Mouse (Mus musculus) cerebellum, adult 2 months (tissue): ENCODE results near the gene Hdac9. TPM values are rescaled to one million over a fixed set of nuclear protein-coding genes. Genes with fewer than 3 reads are reported as not detected.
A peak's percentile ranks its signal among the peaks of the same experiment; 100 is the strongest.

Experiments
- DNase-seq, 2 experiments: peaks; one replicate each; pipeline ENCODE4 v3.0.0; 2021
- H3K27ac ChIP-seq: fragments of 200-500 bp; 2 replicates; pipeline ENCODE4 v1.5.1; 2012; ENCODE audit warnings: low read length, control low read depth, inconsistent platforms; ENCODE audit not compliant: insufficient read depth
- H3K27me3 ChIP-seq: fragments of 200-500 bp; 2 replicates; pipeline ENCODE4 v1.6.1; 2012; ENCODE audit warnings: inconsistent platforms, mild to moderate bottlenecking, low read length, moderate library complexity; ENCODE audit not compliant: control insufficient read depth, insufficient read depth
- H3K4me1 ChIP-seq: fragments of 200-500 bp; 2 replicates; pipeline ENCODE4 v1.6.1; 2011; ENCODE audit warnings: low read length; ENCODE audit not compliant: control insufficient read depth, insufficient read depth
- H3K4me3 ChIP-seq: fragments of 200-500 bp; replicated peaks from 2 replicates; pipeline ENCODE3; 2011; ENCODE audit warnings: mild to moderate bottlenecking, low read depth, low read length, control low read depth; ENCODE audit not compliant: insufficient read depth
- CTCF ChIP-seq: fragments of 200-500 bp; IDR thresholded peaks from 2 replicates; pipeline ENCODE4 v1.5.1; 2011; ENCODE audit warnings: low read depth, mild to moderate bottlenecking, control low read depth, low read length, moderate library complexity, borderline replicate concordance; ENCODE audit not compliant: insufficient read depth
- POLR2A ChIP-seq: fragments of 200-500 bp; IDR thresholded peaks from 2 replicates; pipeline ENCODE4 v1.6.1; 2011; ENCODE audit warnings: low read length, control low read depth, borderline replicate concordance; ENCODE audit not compliant: insufficient read depth
- WGBS: fragments of 180-500 bp; shearing (Covaris S2); methylation state at CpG from one replicate; pipeline ENCODE4 v1.1.7; 2018; 5-methylcytosine and 5-hydroxymethylcytosine counted together
- polyA plus RNA-seq: library from polyadenylated mRNA; depleted of rRNA; stranded (reverse); fragments of >200 nt; gene quantifications from 2 replicates; pipeline ENCODE4 v1.2.3, GENCODE M21; 2012

The Hdac9 gene
- polyA plus RNA-seq, 1 experiment, result 9.3 TPM

DNA sequence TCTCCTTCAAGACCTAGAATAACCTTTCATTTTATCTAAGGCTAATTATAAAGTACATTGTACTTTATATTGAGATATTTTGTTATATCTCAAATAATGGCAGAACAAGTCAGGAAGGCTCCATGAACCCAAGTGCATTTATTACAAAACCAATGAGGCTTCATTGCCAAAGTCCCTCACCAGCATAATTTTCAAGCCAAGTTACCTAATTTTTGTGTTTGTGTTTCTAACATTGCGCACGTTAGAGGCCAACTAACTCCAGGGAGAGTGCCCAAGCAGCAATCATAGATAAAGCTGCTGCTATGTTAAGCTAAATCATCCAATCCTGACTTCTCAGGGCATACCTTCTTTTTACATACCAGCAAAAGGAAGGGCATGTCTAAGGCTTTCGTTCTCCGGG, 722.8 kb downstream of the Hdac9 start:
- no peaks in the 10 kb centered on the region for H3K4me1 ChIP-seq
- TF ChIP-seq POLR2A (no peak), CTCF (no peak)
- 89% methylated on average over 4 of the region's 4 CpGs for WGBS
- H3K4me3 ChIP-seq, result no peak overlapping the region
- no peak overlapping the region for H3K27ac ChIP-seq
- H3K27me3 ChIP-seq, result no peaks in the 10 kb centered on the region
- DNase-seq, result no peak

DNA sequence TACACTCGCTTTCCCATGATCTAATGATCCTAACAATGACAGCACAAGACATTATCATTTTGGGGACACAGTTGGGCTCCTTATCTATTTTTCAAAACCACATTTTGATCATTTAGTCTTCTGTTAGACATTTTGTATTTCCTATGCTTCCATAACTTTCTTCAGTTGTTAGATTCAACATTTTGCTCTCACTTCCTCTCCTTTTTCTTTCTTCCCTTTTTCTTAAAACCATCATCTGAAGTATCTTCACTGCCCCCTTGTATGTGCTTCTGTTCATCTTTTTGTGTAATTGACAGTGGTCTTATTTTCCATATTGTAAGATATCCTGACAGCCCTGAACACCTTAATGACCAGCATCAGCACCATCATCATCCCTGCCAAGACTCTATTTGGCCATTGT, 725.6 kb downstream of the Hdac9 start:
- 94% methylated on average over 1 of the region's 1 CpGs for WGBS
- no peak for DNase-seq
- no peak for TF ChIP-seq CTCF
- Histone ChIP-seq H3K27me3 (no peaks in the 10 kb centered on the region), H3K4me1 (no peaks in the 10 kb centered on the region), H3K4me3 (no peak overlapping the region), H3K27ac (no peak overlapping the region)

DNA sequence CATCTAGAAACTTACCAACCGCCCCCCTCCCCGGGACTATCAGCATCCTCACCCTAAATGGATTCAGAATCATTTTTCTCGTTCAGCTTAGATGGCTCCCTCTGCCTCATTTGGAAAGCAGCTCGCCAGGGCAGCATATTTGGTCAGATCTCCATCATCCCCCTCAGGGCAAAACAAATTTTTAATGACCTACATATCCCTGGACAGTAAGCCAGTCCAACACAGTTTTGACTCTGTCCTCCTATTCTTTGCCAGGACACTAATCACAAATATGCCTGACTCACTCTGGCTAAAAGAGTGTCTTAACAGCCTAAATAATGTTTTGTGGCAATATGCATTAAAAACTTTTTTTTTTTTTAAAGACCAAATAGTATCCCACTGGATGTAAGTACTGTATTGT, 738.0 kb downstream of the Hdac9 start:
- WGBS, result 66% methylated on average over 4 of the region's 4 CpGs
- Histone ChIP-seq H3K27ac (no peak overlapping the region), H3K27me3 (no peaks in the 10 kb centered on the region), H3K4me3 (no peak overlapping the region), H3K4me1 (no peaks in the 10 kb centered on the region)
- peak in 1 of 2 experiments; percentile 3 for DNase-seq
- TF ChIP-seq POLR2A (no peak), CTCF (no peak)

DNA sequence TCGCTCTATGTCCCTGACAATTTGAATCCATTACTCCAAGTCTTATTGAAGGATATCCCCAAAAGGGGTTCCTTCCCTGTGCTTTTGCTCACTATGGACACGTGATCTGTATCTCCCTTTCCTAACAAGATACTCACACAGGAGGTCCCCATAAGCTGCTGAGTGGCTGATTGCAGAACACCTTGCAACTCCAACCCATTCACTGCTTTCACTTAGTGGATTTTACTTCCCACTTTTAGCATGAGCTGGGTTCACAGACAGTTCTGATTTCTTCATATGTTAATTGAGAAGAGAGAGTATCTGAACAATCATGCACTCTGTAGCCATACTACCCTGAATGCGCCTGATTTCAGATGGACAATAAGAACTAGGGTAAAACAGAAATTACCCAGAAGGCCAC, 740.1 kb downstream of the Hdac9 start:
- no peak overlapping the region for H3K4me3 ChIP-seq
- H3K27me3 ChIP-seq, result no peaks in the 10 kb centered on the region
- TF ChIP-seq POLR2A, result no peak
- TF ChIP-seq CTCF, result no peak
- no peak for DNase-seq
- WGBS, result 92% methylated on average over 3 of the region's 3 CpGs
- H3K27ac ChIP-seq, result no peak overlapping the region
- H3K4me1 ChIP-seq, result no peaks in the 10 kb centered on the region

DNA sequence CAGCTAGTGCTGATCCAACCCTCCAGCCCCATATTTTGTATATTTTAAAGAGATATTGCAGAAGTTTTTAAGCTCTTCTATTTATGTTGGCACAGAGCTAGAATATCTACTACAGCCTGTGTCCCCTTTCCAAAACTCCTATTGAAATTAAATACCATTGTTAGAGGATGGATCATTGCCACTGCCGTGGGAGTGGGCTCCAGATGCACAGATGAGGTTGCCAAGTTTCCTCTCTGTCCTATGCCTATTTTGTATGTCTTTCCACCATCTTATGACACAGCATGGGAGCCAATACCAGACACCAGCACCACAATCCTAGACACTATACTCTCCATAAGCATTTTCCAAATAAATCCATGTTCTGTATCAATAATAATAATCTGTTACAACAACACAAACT, 743.9 kb downstream of the Hdac9 start:
- WGBS, result 3% methylated on average over 1 of the region's 1 CpGs
- Histone ChIP-seq H3K27me3 (no peaks in the 10 kb centered on the region), H3K4me3 (no peak overlapping the region), H3K27ac (no peak overlapping the region), H3K4me1 (no peaks in the 10 kb centered on the region)
- TF ChIP-seq POLR2A, result no peak
- no peak for TF ChIP-seq CTCF
- DNase-seq, result no peak

DNA sequence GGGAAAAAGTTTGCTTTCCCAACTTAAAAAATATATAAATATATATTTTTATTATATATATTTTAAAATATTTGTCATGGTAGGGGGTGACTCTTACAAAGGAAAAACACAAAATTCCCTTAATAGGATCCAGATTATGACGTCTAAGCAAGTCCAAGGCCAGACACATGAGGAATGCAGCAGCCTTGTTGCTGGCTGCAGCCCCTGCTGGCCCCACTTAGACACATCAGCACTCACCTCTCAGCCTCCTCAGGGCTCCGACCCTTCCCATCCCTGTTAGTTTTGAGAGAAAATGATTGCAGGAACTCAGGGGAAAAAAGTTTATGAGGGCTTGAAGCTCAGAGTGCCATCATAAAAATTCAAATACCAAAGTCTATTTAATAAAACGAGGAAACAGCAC, 746.3 kb downstream of the Hdac9 start:
- no peaks in the 10 kb centered on the region for H3K27me3 ChIP-seq
- no peaks in the 10 kb centered on the region for H3K4me1 ChIP-seq
- WGBS, result 74% methylated on average over 3 of the region's 3 CpGs
- H3K4me3 ChIP-seq, result no peak overlapping the region
- no peak overlapping the region for H3K27ac ChIP-seq
- TF ChIP-seq POLR2A (no peak), CTCF (no peak)
- DNase-seq, result no peak

- Histone ChIP-seq H3K4me1 (no peaks in the 10 kb centered on the region), H3K27ac (no peak overlapping the region), H3K27me3 (no peaks in the 10 kb centered on the region), H3K4me3 (no peak overlapping the region)
- WGBS, result 55% methylated on average over 4 of the region's 4 CpGs
- no peak for TF ChIP-seq CTCF
- TF ChIP-seq POLR2A, result no peak
- DNase-seq, result no peak
These were observed 751.2 kb downstream of the Hdac9 start for GRCm38 (mm10) chr12:34165674-34166073.

DNA sequence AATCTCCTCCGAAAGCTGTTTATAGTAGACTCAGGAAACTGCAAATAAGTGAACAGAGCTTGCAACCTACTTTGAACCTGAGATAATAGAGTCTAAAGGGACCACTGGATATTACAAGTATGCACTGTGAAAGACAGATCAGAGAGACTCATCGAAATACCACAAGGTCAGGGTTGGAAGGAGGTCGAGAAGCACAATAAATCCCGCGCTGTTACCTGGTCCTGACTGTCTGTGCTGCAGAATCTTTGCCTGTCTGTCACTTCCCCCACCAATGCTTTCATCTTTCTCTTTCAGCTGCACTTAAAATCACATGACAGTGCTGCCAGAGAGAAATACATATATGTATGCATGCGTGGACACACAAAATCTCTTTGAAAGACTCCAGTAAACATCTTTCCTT, 760.6 kb downstream of the Hdac9 start:
- TF ChIP-seq CTCF (no peak), POLR2A (no peak)
- no peaks in the 10 kb centered on the region for H3K4me1 ChIP-seq
- H3K27ac ChIP-seq, result no peak overlapping the region
- no peak for DNase-seq
- no peaks in the 10 kb centered on the region for H3K27me3 ChIP-seq
- WGBS, result 92% methylated on average over 6 of the region's 6 CpGs
- H3K4me3 ChIP-seq, result no peak overlapping the region

GRCm38 (mm10) chr12:34155740-34156139, 761.2 kb downstream of the Hdac9 start:
- no peaks in the 10 kb centered on the region for H3K4me1 ChIP-seq

More at GRCm38 (mm10) chr12:34155740-34156139, 761.2 kb downstream of the Hdac9 start:
- TF ChIP-seq CTCF, result no peak
- TF ChIP-seq POLR2A, result no peak
- 17% methylated on average over 5 of the region's 5 CpGs for WGBS
- no peak overlapping the region for H3K4me3 ChIP-seq
- DNase-seq, result no peak
- no peak overlapping the region for H3K27ac ChIP-seq
- no peaks in the 10 kb centered on the region for H3K27me3 ChIP-seq
